Mouse (Mus musculus) ovary, postnatal 10 days (tissue): ENCODE measurements around the gene Olfr360.
"Not testable (repeated sequence)": the region's sequence is repeated elsewhere in the genome, so short reads cannot be mapped to it uniquely, and the experiment has no call there.

Experiments used
- DNase-seq: peaks from one replicate; pipeline ENCODE4 v3.0.0; 2022; ENCODE audit warnings: low spot score

The Olfr360 gene

DNA sequence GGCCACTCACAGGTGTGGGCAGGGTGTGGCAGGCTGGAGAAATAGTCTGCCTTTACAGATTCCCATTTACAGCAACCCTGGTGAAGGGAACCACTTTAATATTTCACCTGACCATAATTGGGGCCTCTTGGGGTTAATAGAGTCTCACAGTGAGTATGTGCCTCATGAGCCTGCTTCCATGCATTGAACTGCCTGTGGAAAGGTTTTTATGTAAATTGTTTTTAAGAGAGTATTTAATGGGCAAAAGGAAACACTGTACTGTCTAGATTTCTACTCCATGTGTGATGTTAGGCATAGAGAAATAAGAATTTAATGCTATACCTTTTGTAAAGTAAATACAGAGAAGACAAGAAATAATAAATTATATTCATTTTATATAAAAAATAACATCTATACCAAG is at the start of gene Olfr360:
Gene Olfr360 (plus strand): TSS at position 301 of the 400 bp plus-strand sequence.
- DNase-seq, result no peak

- DNase-seq, result not testable (repeated sequence)
These were observed 23.6 kb downstream of the Olfr360 start, which contains the start of gene Olfr361 for GRCm38 (mm10) chr2:37089190-37089589. Gene Olfr361, minus strand, starts transcription at chr2:37089290.

- no peak for DNase-seq
These were observed 52.3 kb downstream of the Olfr360 start, which contains the start of gene Olfr362 for GRCm38 (mm10) chr2:37117810-37118209. Gene Olfr362, minus strand, starts transcription at chr2:37117910.
